In the genomic region with DNA sequence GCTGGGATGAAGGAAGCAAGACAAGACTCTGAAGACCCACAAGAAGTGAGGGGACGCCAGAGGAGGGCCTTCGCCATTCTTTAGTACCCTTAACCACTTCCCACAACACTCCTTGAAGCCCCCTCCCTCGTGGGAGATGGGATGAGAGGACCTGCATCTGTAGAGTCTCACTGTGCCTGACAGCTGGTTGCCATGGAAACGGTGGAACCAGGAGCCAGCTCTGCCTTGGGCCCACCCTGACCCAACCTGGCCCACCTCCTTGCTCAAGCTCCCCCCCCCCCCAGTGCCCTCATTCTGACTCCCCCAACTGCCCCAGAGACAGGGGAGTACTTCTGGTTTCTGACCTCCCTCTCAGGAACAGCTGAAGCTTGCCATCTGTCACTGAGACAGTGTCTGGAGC, we compare ENCODE assay signal across 18 mouse cellular contexts. TPM values are rescaled to one million over a fixed set of nuclear protein-coding genes. Genes with fewer than 3 reads are reported as not detected.
DNase-seq lines count a peak whose midpoint lies in the region; ATAC-seq and TF ChIP-seq lines count a peak whose summit lies in the region.
"Had no signal": no experiment of that assay in that cellular context is flagged by ENCODE, and none has a peak within 500 bp of the region (broad histone marks: within the 10 kb centered on the region; RNA-seq: fewer than 3 reads in every experiment).

No protein-coding gene starts in this region.

- no peaks in the 10 kb centered on the region for H3K27me3 ChIP-seq in heart, embryonic 13.5 days (replicated peaks)
- no peaks in the 10 kb centered on the region for H3K27me3 ChIP-seq in kidney, postnatal 0 days (ENCODE audit: insufficient read depth, low read length)
- H3K27me3 ChIP-seq: limb, embryonic 15.5 days had no signal

- no peaks in the 10 kb centered on the region for H3K9me3 ChIP-seq in heart, embryonic 13.5 days
- H3K9me3 ChIP-seq in kidney, postnatal 0 days (replicated peaks; ENCODE audit: low read length) = no peaks in the 10 kb centered on the region
- H3K9me3 ChIP-seq: limb, embryonic 15.5 days had no signal

- no peak for ATAC-seq in heart, embryonic 13.5 days (ENCODE audit: extremely low read depth, insufficient number of reproducible peaks, low FRiP score, low TSS enrichment)
- no peak for ATAC-seq in kidney, postnatal 0 days (replicated peaks; ENCODE audit: low FRiP score, low read depth)
- ATAC-seq: forebrain, embryonic 14.5 days had no signal

- no peak for DNase-seq in heart, postnatal 4 days
- peak; percentile 46 for DNase-seq in kidney, postnatal 0 days (ENCODE audit: low spot score)
- DNase-seq in kidney, adult 8-10 months = no peak
- peak; percentile 14 for DNase-seq in MN1 (ENCODE audit: low spot score)
- DNase-seq in embryo, embryonic 9.5 days (ENCODE audit: extremely low spot score) = peak; percentile 54
- DNase-seq in adrenal gland, postnatal 36 days = no peak
- no peak for DNase-seq in frontal cortex, postnatal 14 days (ENCODE audit: low spot score in 2 of 2)
- DNase-seq: cerebellum, adult 9-10 months; gastrocnemius, adult 2 months; heart, adult 18-20 months; heart, postnatal 10 days; kidney, postnatal 36 days; lung, adult 18-20 months; thymus, adult 18-20 months had no signal

- H3K27ac ChIP-seq in heart, embryonic 13.5 days (replicated peaks) = peak overlapping the region; percentile 58; the same call in 1 of the 2 replicates
- H3K27ac ChIP-seq in kidney, postnatal 0 days = no peak overlapping the region
- H3K27ac ChIP-seq: gastrocnemius, adult 2 months; limb, embryonic 15.5 days had no signal

- peaks cover 39% of the 10 kb centered on the region for H3K4me1 ChIP-seq in heart, embryonic 13.5 days
- no peaks in the 10 kb centered on the region; the same call in 1 of the 2 replicates for H3K4me1 ChIP-seq in kidney, postnatal 0 days (replicated peaks; ENCODE audit: insufficient read depth, low read length)

- WGBS in heart, embryonic 13.5 days = 35% methylated on average over 4 of the region's 4 CpGs
- 25% methylated on average over 4 of the region's 4 CpGs for WGBS in kidney, postnatal 0 days

- H3K4me3 ChIP-seq in heart, embryonic 13.5 days = no peak overlapping the region
- H3K4me3 ChIP-seq in kidney, postnatal 0 days (replicated peaks; ENCODE audit: low read depth, low read length) = no peak overlapping the region
- H3K4me3 ChIP-seq: gastrocnemius, adult 2 months; limb, embryonic 15.5 days had no signal

- H3K36me3 ChIP-seq in heart, embryonic 13.5 days = peaks cover 15% of the 10 kb centered on the region; the same call in 1 of the 2 replicates
- H3K36me3 ChIP-seq in kidney, postnatal 0 days (ENCODE audit: insufficient read depth, low read length) = no peaks in the 10 kb centered on the region
- H3K36me3 ChIP-seq: limb, embryonic 15.5 days had no signal

- no peak overlapping the region for H3K9ac ChIP-seq in heart, embryonic 13.5 days
- H3K9ac ChIP-seq in kidney, postnatal 0 days (ENCODE audit: low read depth, low read length) = no peak overlapping the region
- H3K9ac ChIP-seq: limb, embryonic 15.5 days had no signal

- H3K4me2 ChIP-seq in heart, embryonic 13.5 days = no peak overlapping the region
- H3K4me2 ChIP-seq in kidney, postnatal 0 days (ENCODE audit: low read length) = no peak overlapping the region
- H3K4me2 ChIP-seq: limb, embryonic 15.5 days had no signal

- TF ChIP-seq CTCF in kidney, postnatal 0 days (IDR thresholded peaks at IDR 0.05; ENCODE audit: low read depth) = no peak

RNA-seq across cellular contexts. Expression of a gene that starts 17.6 kb away (rescaled TPM):
- 49.0 and 56.8 TPM in 2 replicates for polyA plus RNA-seq in heart, embryonic 13.5 days (2015; fragmentation: Nextera tagmentation; extraction: Ambion mirVana)
- total RNA-seq in heart, postnatal 4 days (2021) = 10 to 100 TPM; 26.8 to 27.2 TPM
- 46.6 and 56.1 TPM in 2 replicates for polyA plus RNA-seq in kidney, postnatal 0 days (2015; fragmentation: Nextera tagmentation; extraction: Ambion mirVana)
- 10 to 100 TPM; 12.0 to 18.4 TPM for total RNA-seq in adrenal gland, postnatal 36 days (2021)

RNA-seq across cellular contexts. Expression of a gene that starts 17.8 kb away (rescaled TPM):
- 399 and 448 TPM in 2 replicates for polyA plus RNA-seq in heart, embryonic 13.5 days (2015; fragmentation: Nextera tagmentation; extraction: Ambion mirVana)
- 100 to 1,000 TPM; 160 TPM for total RNA-seq in heart, postnatal 4 days (2021)
- 427 and 460 TPM in 2 replicates for polyA plus RNA-seq in kidney, postnatal 0 days (2015; fragmentation: Nextera tagmentation; extraction: Ambion mirVana)
- 100 to 1,000 TPM; 161 to 204 TPM for total RNA-seq in adrenal gland, postnatal 36 days (2021)

RNA-seq across cellular contexts. Expression of a gene that starts 19.0 kb away (rescaled TPM):
- 8.4 and 11.1 TPM in 2 replicates for polyA plus RNA-seq in heart, embryonic 13.5 days (2015; fragmentation: Nextera tagmentation; extraction: Ambion mirVana)
- total RNA-seq in heart, postnatal 4 days (2021) = 10 to 100 TPM in 1 of 2 experiments, 1 to 10 TPM in 1; 9.0 to 11.9 TPM
- 1.2 and 1.5 TPM in 2 replicates for polyA plus RNA-seq in kidney, postnatal 0 days (2015; fragmentation: Nextera tagmentation; extraction: Ambion mirVana)
- 1 to 10 TPM; 1.4 to 1.7 TPM for total RNA-seq in adrenal gland, postnatal 36 days (2021)
- total RNA-seq: gastrocnemius, adult 2 months; megakaryocyte-erythroid progenitor cell, adult 5-6 weeks had no signal

RNA-seq across cellular contexts. Expression of a gene that starts 38.9 kb away (rescaled TPM):
- polyA plus RNA-seq in heart, embryonic 13.5 days (2015; fragmentation: Nextera tagmentation; extraction: Ambion mirVana) = 54.8 and 58.9 TPM in 2 replicates
- 10 to 100 TPM; 52.4 to 54.5 TPM for total RNA-seq in heart, postnatal 4 days (2021)
- polyA plus RNA-seq in kidney, postnatal 0 days (2015; fragmentation: Nextera tagmentation; extraction: Ambion mirVana) = 54.6 and 63.9 TPM in 2 replicates
- 1,000 to 10,000 TPM in 1 of 2 experiments, 100 to 1,000 TPM in 1; 677 to 1,388 TPM for total RNA-seq in adrenal gland, postnatal 36 days (2021)

Comparison
In these comparisons a context has a peak if more than half of its experiments do, and no peak if none do; other contexts are left out.
1. DNase-seq: peak in kidney, postnatal 0 days (single experiment), MN1 (single experiment) and embryo, embryonic 9.5 days (single experiment); none in heart, postnatal 4 days (single experiment), kidney, adult 8-10 months (0 of 2), adrenal gland, postnatal 36 days (0 of 2) and frontal cortex, postnatal 14 days (0 of 2).